Mouse (Mus musculus): ENCODE results near the gene Fam227b.

Fam227b gene

DNA sequence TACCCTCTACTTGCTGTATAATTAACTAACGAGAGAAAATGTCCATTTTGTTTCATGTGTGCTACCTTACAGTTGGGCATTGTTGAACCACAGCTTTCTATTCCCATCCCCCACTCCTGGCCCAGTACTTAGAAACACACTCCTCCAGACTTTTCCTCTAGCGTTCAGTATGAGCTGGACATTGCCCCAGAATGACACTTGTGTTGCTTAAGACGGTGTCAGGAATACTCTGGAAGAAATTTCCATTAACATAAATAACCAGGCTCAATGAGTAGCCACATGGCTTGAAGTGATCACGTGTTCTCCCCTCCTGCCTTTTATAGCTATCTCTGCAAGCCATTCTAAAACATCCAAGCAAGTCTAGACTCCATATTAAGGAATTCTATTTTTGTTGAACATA lies 91.2 kb downstream of the Fam227b start:
- no peak for DNase-seq

DNA sequence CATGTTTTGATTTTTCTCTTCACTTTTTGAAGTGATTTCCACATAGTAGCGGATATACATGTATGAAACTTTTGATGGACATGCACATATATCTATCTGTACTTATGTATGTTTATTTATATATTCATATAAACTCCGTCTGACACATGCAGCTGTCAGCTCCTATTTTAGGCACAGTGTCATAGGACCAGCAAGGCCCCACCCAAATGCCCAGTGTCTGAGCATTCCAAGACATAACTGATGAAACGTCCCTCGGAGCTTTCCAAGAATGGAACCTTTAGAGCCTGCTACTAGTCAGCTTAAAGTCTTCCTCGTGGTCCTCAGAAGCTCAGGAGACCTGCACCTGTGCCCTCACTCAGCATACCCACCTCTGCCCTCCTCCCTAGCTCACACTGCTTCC lies 98.1 kb downstream of the Fam227b start:
- DNase-seq, result no peak

DNA sequence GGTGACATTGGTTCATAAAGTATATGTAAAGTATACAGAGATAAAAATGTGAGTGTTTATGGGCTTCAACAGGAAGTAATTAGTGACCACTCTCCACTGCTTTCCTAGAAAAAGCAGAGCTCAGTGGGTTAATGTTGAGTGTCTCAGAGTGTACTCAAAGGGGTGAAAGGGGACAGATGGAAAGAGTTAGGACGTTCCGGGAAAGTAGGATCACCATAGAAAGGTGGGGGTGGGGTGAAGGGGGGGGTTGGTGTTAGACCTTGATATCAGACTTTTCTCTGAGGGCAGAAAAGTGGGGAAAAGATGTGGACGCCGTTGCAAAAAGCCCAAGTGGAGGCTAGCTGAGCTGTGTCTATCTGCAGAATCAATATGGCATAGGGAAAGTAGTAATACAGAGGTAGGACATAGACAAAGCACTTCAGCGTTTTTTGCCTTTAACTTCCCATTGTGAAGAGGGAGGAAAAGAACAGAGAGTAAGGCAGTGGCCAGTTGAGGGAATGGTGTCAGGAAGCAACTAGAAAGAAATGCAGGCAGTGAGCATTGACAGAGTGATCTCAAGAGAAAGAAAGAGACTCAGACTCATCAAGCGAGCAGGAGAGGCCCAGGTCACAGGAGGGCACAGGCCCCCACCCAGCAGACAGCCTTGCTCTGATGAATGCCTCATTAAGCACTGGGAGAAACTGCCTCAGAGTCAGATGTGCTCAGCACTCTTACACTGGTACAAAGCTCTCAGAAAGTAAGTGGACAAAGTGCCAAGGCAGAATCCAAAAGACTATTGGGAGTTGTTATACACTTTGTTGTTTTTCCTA lies 98.9 kb downstream of the Fam227b start:
- peak; percentile 76 for DNase-seq

DNA sequence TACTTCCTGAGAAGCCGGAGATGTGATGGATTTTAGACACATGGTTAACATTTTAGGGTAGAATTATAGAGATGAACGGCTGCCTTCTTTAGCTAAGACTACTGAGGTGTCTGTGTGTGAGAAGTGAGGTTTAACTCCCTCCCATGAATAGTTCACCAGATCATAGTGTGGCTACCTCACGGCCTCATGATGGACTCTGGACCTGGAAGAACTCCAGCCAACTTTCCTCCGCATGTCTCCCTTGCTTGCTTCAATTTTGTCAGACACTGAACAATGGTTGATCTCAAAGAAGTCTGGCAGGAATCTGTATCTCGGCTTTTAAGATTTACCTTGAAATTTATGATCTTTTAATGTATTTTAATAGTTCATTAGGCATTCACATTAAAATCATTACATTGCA lies 106.2 kb downstream of the Fam227b start:
- DNase-seq, result no peak

DNA sequence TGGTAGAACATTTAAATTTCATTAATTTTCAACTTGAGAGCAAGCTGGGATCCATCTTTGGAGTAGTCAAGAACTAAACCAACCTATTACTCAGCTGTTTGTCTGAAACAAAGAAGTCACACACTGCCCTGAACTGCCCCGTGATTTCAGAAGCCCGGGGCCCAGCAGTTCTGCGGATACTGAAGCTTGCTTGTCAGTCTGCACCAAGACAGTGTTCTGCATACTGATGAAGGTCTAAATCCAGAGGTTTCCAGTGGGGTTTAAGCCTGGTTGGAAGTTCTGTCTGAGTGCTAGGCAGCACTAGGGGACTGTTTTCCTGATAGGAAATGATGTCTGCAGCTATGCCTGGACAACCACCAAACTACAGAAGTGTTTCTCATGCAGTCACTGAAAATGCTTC lies 109.1 kb downstream of the Fam227b start:
- DNase-seq, result no peak

DNA sequence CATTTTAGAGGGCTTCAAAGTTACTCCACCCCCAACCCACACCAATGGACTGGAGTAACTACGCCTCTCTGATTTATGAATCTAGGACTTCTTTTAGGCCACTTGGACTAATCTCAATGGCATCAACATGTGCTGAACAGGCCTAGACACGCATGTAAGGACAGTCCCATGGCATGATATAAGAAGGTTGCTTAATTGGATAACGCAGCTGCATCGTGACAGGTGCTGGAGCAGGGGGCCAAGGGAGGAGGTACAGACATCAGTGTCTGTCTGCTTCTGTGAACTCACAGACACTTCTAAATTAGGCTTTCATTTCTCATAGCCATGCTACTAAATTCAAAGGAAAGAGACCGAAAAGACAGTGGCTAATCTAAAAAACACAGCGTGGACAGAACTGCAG lies 110.6 kb downstream of the Fam227b start:
- DNase-seq, result no peak

DNA sequence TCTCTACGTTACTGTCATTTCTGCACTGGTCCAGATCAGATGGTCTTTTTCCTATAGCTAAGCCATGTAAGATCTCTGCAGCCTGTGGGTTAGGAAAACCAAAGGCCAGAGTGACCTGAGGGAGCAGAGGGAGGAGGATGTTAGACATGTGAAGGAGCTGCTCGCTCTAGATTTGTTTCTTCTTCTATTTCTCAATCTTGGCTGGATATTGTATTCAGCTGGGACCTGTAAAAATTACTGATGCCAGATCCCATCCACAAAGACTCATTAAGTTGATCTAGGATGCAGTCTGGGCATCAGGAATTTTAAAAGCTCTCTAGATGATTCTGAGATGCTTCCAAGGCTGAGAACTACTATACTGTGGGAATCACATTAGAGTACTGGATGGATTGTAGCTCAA lies 111.2 kb downstream of the Fam227b start:
- DNase-seq, result no peak

DNA sequence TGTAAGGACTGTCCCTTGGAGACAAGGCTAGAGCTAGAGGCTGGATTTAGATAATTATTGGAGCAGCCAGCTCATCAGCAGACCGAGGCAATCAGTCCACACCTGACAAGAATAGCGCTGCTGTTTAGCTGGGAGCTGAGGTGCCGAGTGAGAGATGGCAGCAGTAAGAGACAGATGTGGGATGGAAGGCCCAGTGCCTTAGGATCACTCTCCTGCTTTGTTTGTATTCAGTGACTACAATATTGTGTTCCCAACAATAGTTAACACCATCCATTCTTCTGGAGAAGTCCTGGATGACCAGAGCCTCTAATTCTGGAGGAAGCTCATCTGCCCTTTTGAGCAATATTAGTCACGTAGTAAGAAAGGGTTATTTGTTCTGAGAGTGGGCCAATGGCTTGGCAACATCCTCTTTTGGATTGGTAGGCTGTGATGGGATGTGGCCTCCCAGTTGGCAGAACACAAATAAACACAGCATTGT lies 112.4 kb downstream of the Fam227b start:
- DNase-seq, result no peak

DNA sequence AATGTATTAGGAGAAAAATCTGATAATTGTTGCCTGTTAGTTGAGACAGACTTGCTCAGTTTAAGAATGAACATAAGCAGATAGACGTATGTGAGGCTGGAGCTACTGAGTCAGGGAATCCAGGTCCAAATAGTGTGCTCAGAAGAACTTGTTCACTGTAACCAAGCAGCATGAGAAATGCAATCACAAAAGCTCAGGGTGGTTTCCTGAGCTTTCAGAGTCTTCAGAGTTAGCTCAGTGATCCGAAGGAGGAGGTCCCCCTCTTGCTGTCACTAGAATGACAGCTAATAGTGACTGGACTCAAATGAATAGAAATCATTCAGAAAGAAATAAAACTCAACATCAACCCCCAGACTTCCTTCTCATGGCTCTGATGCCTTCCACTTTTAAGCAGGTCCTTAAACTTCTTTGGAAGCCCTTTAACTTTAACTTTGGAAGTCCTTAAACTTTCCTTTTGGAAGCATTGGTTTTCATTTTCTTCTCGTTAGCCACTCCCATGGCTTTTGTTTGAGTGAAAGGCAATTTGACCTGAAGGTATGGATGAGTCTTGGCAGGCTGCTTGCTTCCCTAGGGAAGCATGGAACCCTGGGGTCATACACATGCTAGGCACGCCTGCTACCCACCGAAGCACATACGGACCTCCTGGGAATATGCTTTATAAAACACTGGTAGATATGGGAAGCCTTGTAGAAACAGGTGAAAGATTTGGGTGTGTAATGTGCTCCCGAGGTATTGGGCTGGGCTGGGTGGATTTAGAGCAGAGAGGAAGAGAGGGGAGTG lies 113.4 kb downstream of the Fam227b start:
- DNase-seq, result no peak

DNA sequence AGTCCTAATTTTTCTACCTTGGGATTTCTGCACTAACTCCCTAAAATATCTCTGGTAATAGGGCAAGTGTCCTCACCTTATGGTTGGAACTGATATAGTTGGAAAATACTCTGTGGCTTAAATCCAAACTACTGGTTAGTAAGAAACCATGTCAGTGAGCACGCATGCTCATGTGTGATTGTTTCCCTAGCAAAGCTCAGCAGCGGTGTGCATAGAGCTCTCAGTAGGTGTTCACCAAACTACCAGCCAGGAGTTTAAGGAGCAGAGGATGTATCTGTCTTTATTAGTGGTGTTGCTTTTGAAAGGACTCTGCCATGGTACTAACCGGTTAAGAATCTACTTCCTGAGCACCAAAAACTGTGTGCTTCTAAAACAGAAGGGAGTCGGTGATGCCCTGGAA lies 115.7 kb downstream of the Fam227b start:
- no peak for DNase-seq

DNA sequence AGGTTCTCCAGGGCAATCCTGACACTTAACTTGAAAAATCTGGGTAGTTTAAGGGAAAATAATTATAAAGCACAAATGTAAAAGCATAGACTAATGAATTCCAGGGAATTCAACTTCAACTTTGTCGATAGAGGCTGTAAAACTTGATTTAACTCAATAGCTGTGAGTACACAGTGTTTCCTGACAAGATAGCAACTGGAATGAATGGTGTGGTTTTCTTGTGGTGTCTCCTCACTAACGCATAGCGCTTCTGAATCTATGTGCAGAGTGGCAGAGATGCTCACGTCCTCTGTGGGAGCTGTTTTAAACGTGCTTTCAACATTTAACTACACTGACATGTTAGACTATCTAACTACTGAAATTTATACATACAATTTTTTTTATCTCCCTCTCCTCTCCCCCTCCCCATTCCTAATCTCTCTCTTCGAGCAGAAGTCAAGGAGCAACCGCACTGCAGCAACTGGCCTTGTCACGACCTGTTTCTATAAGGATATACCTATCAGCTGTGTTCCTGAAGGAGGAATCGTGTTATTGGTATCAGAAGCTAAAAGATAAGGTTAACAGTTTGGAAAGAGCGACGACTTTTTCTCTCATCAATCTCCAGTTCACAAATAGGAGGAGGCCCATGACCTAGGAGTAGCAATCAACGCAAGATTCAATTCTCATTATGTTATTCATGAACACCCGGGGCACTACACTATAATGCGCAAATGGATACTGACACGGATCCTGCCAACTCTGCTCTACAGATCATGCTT lies 116.6 kb downstream of the Fam227b start:
- DNase-seq, result no peak

DNA sequence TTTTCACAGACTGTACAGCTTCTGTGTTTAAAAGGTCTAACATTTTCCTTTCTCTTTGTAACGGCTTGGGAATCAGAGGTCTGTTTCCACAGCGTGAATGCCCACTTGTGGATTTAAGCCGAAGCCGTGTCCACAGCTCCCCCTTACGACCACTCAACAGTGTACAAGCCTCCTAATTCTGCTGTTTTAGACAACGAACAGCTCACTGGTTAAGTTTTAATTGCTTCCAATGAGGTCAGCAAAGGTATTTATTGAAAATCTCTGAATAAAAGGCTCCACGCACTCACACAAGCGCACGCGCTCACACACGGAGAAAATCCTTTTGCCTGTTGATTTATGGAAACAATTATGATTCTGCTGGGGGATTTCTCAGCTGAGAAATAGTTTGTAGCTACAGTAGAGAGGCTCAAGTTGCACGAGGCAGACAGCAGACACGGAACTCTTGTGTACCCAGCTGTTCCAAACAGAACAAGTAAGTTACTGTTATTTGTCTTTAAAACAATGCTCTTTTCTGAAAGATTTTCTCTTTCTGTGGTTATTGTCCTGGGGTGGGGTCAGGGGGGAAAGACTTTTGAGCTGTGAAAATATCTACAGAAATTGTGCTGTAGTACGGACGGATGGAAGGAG lies 117.3 kb downstream of the Fam227b start, which contains the start of gene Fgf7:
Gene Fgf7, plus strand, starts transcription at position 280 of the 627 bp plus-strand sequence.
- DNase-seq, result peak; percentile 40

DNA sequence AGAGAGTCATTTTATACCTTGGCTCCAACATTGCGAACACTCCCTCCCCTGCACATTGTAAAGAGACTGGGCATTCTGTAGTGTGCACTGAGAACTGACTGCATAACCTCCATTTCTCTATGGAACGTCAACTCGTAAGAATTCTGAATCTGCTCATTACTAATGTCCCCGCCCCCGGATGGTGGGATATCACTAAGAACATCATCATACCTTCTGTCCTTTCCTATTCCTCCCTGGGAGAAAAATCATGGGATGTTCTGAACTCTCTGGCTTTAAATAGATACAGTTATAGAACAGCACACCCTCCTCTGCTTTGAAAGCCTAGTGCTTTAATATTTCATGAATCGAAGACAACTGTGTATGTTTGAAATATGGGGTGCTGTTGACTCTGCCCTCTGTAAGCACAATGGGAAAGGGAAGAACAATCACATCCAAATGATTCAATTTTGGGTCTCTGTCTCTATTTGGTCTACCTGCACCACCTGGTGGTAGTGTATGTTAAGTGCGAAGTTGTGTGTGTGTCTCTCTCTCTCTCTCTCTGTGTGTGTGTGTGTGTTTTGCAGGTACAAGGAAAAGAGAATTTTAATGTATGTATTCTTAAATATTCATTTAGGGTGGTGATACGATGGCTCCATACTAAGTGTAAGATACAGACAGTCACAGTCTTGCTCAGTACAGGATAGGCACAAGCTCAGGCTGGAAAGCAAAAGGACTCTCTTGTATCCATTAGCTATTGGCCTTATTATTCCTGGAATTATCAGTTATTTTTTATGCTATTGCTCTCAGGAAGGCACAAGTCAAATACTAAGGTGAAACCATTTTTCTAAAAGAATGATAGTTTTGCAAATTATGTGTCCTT lies 118.5 kb downstream of the Fam227b start:
- DNase-seq, result peak; percentile 47

DNA sequence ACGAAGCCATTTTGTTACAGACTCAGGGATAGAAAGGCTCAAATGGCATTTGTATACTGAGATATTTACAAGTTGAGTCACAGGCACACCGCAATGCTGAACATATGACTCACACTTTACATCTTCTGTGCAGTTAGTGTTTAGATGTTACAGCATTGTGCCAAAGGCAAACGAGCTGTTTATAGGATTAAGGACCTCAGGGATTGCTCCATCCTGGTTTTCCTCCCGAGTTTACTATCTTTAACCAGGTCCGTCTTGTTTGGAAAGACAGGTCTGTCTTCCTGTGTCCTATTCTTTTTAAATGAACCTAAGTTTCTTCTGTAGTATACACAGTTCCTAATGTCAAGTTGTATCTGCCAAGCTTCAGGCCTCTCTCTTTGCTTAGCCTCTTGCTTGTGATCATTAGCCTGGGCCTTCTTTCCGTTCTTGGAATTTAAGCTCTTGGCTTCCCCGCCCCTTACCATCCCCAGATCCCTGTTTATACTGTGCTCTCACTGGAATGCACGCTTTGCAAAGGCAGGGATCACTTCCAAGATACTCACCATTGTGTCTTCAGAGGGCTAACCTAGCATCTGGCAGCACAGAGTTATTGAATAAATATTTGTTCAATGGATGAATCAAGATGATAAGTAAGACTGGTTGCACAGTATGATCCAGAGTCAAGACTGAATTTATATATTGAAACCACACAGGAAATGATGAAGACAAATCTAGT lies 120.5 kb downstream of the Fam227b start:
- DNase-seq, result no peak

DNA sequence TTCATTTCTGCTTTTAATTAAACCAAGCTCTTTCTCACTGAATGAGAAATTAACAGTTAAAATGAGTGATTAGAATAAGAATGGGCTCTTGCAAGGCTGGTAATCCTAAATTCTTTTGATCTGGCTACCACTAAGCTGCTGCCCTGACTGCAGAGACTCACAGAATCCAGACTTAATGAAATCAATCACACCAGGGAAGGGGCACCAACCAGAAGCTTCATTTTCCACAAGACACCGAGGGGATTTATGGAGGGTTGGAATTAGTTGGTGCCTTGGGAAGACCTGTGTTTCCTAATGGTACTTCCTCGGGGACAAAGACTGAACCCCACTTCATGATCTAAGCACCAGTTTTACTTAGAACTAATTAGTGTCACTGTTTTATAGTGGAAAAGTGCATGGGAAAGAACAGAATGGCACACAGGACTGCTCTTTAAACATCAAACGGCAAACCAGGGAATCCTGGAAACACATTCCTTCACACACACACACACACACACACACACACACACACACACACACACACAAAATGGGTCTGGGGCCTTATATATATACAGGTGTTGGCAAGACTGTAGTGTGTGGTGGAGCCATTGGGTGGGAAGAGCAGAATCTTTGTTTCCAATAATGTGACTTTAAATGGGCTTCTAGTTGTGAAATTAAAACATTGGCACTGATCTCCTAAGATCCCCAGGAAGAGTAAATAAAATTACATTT lies 135.9 kb downstream of the Fam227b start:
- DNase-seq, result no peak

DNA sequence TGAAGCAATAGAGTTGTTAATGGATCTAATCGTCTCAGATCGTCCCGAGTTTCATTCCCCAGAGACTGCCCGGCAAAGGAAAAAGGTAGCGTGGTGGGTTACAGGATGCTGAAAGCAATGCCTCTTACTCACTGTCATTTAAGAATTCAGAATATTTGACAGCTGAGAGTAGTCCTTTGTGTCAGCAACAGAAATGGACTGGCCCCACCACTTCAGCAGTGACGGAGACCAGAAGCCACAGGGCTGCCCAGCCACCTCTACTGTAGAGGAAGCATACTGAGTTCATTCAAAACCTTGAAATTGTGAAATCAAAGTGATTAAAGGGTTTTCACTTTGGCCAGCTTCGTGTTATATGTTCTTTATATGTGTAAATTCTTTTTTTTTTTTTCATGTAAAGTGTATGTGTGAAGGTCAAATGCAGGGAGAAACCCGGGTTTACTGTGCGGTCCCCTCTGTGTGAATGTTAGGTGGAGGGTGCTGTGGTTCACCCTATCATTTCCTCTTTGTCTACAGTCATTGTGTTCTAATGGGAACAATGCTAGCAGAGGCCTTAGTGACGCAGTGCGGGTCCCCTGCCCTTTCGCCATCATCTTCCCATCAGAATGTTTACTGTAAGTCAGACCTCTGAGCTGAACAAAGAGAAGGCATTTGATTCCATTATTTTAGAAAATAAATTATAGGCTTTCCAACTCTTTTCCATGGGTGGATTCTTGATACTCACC lies 136.7 kb downstream of the Fam227b start:
- DNase-seq, result no peak

DNA sequence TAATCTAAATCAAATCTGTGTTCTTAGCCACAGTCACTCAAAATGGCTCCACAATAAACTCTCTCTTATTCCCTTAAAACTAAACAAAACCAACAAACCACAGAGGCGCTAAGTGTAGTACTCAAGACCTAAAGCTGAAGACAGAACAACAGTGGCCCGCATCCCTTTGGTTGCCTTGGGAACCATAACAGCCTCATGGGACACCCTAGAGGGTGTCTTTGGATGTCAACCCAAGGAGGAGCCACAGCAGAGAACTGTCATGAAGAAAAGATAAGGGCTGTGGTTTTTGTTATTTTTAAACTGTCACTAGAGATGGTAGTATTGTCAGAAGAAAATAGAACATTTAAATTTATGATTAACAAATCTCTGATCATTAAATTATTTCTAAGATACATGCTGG lies 145.1 kb downstream of the Fam227b start:
- no peak for DNase-seq

DNA sequence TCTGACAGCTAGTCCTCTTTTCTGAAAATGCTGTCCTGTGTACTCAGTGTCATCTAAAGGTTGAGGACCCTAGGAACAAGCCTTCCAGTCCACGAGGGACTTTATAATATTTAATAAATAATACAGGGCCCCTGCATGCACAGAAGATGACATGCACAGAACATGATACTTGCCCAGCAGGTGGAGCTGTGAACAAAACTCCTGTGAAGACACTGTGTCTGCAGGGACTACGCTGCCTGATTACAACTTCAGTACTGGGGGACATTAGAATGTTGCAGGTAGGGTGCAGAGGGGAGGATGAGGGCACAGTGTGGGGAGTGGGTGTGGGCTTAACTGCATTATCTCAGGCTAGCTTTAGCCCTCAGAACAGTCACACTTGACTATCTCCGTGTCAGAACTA lies 145.7 kb downstream of the Fam227b start:
- DNase-seq, result peak; percentile 74

DNA sequence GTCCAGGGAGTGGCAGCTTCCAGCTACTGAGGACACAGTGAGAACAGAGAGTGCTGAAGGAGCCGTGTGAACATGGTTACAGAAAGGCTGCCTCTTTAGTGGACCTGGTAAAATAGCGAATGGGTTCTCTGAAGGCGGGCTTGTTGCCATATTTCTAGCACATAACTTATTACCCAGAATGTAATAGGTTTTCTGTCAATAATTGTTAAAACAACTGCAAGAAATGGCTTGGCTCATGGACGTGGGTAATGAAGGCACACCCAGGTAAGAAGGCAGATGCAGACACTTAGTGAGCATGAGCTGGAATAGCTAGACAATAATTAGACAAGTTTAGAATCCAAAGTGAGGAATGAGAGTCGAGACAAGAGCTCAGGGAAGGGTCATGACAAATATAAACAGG lies 149.5 kb downstream of the Fam227b start:
- no peak for DNase-seq

DNA sequence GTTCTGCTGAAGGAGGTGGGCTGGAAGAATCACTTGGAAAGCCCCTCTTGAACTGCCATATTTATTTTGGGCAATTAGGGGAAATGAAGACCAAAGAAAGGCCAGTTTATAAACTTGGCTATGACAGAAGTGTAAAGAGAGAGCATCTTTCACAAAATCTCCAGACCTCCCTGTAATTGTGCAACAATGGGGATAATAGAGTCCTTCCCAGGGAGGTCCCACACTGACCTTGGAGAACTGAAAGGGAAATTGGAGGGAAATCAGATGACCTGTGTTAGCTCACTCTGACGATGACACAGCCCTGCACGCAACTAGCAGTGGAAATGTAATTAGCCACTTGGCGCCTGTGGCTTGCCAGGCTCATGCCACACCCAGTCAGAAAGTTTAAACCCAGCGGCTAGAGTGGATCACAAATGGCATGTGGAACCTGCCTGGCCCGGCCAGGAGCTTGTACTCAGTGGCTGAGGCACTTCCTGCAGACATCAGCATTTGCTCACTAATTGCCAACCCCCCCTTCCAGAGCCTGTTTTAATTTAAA lies 175.9 kb downstream of the Fam227b start:
- peak; percentile 5 for DNase-seq
